Mouse (Mus musculus) MN1 (cell line): Measurements from ENCODE around the gene Suclg2.

Experiments used
- DNase-seq: peaks from one replicate; pipeline ENCODE4 v3.0.0-alpha.2; 2016; ENCODE audit warnings: low spot score

The Suclg2 gene

DNA sequence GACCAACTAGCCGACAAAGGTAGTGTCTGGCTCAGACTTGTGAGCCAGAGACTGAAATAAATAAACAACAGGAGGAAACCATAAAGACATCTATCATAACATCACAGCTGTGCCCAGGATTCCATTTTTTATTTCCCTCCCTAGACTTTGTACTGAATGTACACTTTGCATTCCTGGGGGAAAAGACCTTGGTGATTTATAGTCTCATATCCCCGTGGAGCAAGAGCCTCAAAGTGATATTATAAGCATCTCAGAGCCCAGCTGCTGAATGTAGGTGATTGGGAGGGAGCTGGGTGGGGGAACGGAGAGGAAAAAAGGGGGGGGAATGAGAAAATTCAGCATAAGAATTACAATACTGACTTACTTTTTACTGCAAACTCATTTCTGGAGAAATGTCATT lies 259.2 kb downstream of the Suclg2 start:
- DNase-seq, result no peak

DNA sequence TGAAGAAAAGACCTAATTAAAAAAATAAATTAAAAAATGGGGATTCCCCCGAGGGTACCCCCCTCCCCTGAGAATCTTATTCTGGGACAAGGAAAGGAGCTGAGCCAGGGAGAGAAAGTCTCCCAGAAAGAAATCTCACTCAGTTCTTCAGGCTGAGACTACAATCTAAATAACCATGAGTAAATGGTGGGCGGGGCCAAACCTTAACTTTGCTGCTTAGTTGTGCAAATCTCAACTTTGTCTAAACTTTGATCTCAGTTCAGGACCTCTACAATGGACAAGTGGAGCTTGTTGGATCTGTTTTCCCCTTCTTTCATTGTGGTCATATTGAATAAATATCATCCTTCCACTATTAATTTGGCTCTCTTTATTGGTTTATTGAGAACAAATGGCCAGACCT lies 272.4 kb downstream of the Suclg2 start:
- DNase-seq, result no peak

DNA sequence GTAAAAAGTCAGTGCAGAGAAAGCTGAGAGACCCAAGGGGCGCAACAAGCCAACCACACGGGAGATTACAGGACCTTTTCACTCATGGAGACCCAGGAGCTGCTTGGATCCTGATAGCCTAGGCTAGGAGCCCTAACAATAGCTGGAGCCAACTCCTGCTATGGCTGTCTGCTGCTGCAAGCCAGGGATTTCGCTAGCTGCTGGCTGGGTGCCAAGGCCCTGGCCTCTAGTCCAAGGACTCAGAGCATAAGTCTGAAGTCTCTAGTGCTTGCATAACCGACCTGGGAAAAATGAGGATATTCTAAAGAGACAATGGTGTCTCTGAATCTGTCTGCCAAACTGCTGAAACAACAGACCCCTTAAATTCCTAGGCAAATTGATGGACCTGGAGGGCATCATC lies 273.6 kb downstream of the Suclg2 start:
- DNase-seq, result peak; percentile 16
